Mouse (Mus musculus): ENCODE results near the gene Hist1h2be.
A peak's percentile ranks its signal among the peaks of the same experiment; 100 is the strongest.

Hist1h2be gene

DNA sequence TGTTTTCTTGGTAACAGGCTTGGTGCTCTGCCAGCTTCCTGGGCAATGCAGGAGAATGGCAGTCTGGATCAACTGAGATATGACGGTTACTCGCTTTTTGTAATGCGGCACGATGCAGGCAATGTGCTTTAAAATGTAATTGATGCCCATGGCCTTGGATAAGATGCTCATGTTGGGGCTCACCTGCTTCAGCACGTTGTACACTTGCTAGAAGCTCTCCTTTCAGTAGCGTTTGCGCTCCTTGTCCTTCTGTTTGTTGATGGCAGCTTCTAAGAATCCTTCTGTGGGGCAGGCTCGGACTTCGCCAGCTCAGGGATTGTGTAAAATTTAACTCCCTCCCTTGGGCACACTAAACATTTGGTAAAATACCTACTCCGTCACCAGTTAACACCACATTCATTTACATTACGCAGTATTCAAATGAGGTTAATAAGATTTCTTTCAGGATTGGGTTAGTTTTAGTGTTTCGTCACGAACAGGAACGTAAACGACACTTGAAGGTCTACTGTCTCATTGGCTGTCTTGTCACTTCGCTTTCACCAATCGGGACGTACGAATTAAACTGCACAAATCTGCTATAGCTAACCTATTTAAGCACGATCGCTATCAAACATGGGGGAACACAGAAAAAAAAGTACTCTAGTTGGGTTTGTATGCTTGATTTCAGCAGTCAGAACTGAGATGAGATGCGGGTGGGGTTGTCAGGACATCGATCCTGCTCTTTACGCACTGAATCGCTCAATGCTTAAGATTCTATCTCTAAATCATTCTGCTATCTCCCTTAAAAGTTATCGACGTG is at the start of gene Hist1h2be:
Hist1h2be (minus strand) TSS at position 392 of the 799 bp plus-strand sequence.
- DNase-seq (ENCODE audit: inconsistent age in 2 of 2, low spot score in 1 of 2) = peak; percentile 73 to 94

GRCm38 (mm10) chr13:23662536-23662935 is 41.6 kb upstream of the Hist1h2be start:
- DNase-seq (ENCODE audit: inconsistent age in 2 of 2, low spot score in 1 of 2) = no peak

GRCm38 (mm10) chr13:23659636-23660366 is 38.9 kb upstream of the Hist1h2be start:
- no peak for DNase-seq (ENCODE audit: inconsistent age in 2 of 2, low spot score in 1 of 2)

GRCm38 (mm10) chr13:23630653-23631052 is 9.7 kb upstream of the Hist1h2be start:
- no peak for DNase-seq (ENCODE audit: inconsistent age in 2 of 2, low spot score in 1 of 2)

GRCm38 (mm10) chr13:23622861-23623450 is 2.0 kb upstream of the Hist1h2be start:
- peak in 1 of 2 experiments; percentile 65 for DNase-seq (ENCODE audit: inconsistent age in 2 of 2, low spot score in 1 of 2)

GRCm38 (mm10) chr13:23622175-23622671 is 1.3 kb upstream of the Hist1h2be start, which contains the start of gene Hist1h1e:
TSS of gene Hist1h1e (minus strand) at chr13:23622558.
- DNase-seq (ENCODE audit: inconsistent age in 2 of 2, low spot score in 1 of 2) = peak; percentile 92 to 98

DNA sequence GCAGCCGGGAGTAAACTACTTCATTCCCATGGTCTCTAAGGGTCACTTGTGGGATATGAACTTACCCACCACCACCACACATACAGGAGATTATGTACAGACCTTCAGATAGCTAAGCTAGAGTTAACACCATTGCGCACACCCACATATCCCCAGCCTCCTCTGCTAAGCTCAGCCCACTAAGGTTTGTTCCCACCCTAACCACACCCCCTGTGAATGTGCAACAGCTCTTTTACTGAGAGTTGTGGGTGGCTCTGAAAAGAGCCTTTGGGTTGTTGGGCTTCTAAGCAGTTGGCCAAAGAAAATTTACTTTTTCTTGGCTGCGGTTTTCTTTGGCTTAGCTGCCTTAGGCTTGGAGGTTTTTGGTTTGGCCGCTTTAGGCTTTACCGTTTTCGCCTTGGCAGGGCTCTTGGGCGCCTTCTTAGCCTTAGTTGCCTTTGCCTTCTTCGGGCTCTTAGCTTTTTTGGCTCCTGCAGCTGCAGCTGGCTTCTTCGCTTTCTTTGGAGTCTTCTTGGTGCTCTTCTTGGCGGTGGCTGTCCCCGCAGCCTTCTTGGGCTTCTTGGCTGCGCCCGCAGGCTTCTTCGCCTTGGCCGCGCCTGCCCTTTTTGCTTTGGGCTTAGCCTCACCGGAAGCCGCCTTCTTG is 729 bp upstream of the Hist1h2be start:
- DNase-seq (ENCODE audit: inconsistent age in 2 of 2, low spot score in 1 of 2) = peak; percentile 83 to 92

DNA sequence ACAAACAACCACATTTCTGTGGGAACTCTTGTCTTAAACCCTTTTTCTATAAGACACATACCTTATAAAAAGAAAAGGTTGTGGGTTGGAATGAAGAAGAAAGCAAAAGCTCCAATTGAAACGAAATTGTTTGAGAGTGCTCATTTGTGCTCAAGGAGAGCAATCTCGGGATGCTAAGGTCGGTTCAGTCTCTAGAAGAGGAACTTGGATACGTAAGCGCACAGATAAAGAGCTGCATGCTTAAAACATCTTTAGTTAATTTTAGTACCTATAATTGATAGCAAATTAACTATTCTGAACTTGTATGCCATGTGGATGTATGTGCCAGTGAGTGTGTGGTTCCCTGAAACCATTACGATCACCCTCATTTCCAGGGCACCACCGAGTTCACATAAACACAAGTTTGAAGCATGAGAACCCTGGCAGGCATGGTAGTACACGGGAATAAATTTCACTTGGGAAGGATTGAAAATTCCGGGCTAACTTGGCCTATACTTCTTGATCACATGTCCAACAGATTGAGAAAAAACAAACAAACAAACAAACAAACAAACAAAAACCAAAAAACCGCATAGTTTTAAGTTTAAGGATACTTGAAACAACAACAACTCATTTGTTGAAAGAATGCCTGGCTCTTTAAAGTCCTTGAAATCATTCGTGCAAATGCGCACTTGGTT is 730 bp downstream of the Hist1h2be start:
- no peak for DNase-seq (ENCODE audit: inconsistent age in 2 of 2, low spot score in 1 of 2)

GRCm38 (mm10) chr13:23611638-23612037 is 9.3 kb downstream of the Hist1h2be start:
- DNase-seq (ENCODE audit: inconsistent age in 2 of 2, low spot score in 1 of 2) = no peak

DNA sequence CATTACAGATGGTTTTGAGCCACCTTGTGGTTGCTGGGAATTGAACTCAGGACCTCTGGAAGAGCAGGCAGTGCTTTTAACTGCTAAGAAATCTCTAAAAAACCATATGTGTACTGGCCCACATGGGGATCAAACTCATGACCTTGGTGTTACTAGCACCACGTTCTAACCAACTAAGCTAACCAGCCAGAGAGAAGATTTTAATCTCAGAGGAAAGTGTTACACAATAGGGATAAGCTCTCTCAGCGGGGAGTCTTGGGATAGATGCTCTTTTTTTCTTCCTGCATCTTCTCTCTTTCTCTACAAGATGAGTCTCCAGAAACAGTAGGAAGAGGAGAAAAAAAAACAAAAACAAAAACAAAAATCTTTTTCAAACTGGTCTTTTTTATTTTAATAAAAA is 10.5 kb downstream of the Hist1h2be start:
- no peak for DNase-seq (ENCODE audit: inconsistent age in 2 of 2, low spot score in 1 of 2)

DNA sequence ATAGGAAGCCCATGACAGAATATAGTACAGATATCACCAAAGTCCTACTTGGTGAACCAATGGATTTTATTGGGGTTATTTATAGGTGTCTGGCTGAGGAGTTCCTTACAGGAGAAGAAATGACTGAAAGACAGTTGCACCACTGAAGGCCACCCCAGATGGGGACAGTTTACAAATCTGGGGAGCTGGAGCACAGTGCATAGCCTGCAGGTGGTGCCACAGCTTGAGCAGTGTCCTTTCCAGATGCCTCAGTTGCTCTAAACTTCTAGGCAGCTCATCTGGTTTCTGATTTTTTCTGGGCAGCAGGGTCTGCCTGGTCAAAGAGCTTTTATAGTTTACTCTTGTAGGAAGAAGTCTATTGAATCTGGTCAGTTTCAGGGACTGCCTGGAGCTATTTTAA is 11.1 kb downstream of the Hist1h2be start:
- DNase-seq (ENCODE audit: inconsistent age in 2 of 2, low spot score in 1 of 2) = no peak

GRCm38 (mm10) chr13:23609209-23609608 is 11.7 kb downstream of the Hist1h2be start:
- peak; percentile 15 to 68 for DNase-seq (ENCODE audit: inconsistent age in 2 of 2, low spot score in 1 of 2)

- no peak for DNase-seq (ENCODE audit: inconsistent age in 2 of 2, low spot score in 1 of 2)
These were observed 15.9 kb downstream of the Hist1h2be start for GRCm38 (mm10) chr13:23605052-23605451.

DNA sequence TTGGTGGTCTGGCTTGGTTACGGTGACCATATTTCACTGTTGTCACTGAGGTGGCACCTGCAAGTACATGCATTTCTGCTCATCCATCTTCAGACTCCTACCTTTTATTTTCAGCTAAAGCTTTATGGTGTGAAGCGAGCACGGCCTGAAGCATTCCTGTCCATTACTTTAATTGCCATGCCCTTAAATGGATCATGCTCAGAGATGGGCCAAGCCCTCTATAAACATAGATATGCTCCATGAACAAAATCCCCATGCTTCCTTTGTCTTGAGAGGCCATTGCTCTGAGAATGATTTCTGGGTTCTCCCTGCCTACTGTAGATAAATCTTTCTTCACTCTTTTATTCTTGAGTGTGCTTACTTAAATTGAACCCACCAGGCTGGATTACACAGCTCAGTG is 16.5 kb downstream of the Hist1h2be start:
- no peak for DNase-seq (ENCODE audit: inconsistent age in 2 of 2, low spot score in 1 of 2)

DNA sequence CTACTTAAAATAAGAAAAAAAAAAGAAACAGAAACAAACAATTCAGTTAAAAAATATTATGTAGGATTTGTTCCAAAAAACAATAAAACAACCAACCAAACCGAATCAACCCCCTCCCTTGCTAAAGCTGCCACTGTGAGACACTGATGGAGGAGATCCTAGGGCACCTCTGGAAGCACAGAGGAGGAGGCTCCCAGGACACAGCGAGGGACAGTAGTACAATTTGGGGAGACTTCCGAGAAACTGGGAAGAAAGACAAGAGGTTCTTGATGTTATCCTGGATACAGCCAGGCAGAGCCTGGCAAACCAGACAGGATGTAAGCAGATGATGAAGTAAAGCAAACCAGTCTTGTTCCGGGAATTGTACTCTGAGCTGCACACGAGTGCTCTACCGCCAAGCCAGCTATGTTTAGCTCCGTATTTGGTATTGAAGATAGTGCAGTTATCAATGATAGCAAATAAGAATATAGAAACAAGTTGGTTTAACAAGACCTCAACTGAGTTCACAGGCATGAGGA is 17.7 kb downstream of the Hist1h2be start:
- no peak for DNase-seq (ENCODE audit: inconsistent age in 2 of 2, low spot score in 1 of 2)

DNA sequence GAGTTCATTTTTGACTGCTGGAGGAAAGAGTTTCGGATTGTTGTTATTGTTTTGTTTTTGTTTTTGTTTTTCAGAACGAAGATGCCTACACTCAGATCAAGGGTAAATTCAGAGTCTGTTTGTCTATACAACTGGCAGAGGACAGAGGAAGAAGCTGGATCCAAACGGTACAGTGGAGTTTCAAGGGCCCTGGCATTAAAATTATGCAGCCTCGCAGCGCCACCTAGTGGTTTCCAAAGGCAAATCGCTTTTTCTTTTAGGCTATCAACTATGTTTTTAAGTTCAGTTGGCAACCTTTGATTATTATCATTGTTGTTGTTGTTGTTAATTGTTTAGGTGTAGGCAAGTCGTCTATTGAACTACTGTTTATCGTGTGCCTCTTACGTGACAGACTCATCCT is 23.0 kb downstream of the Hist1h2be start:
- peak; percentile 77 to 93 for DNase-seq (ENCODE audit: inconsistent age in 2 of 2, low spot score in 1 of 2)

DNA sequence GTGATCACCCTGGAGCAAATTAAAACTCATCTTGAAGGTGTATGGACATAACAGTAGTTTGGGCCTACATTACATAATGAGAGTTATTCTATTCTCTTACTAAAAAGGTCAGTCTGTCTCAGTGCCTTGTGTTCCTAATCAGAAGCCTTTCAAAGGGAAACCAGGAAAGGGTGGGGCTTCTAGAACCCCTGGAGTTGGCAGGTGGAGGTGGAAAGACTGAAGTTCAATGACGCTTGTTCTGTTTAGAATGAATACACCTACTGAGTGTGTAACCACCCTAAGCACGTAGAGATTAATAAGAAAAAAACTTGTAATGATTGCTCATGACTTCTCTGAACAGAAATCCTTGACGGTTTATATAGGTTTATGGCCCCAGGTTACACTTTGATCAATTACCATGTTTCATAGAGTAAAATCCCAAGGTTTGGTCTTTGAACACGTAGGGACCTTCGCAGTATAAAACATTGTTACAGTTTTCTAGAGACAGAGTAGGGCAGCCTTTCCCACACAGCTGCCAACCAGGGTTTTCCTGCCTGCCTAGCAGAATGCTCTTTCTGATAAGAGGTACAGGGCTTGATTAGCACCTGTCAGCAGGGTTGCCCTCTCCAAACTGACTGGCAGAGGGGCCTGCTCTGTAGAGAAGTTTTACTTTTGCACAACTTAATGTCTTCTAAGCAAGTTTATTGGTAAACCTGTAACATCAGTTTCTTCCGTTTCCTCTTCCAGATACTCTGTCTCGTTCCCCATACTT is 25.1 kb downstream of the Hist1h2be start:
- no peak for DNase-seq (ENCODE audit: inconsistent age in 2 of 2, low spot score in 1 of 2)

DNA sequence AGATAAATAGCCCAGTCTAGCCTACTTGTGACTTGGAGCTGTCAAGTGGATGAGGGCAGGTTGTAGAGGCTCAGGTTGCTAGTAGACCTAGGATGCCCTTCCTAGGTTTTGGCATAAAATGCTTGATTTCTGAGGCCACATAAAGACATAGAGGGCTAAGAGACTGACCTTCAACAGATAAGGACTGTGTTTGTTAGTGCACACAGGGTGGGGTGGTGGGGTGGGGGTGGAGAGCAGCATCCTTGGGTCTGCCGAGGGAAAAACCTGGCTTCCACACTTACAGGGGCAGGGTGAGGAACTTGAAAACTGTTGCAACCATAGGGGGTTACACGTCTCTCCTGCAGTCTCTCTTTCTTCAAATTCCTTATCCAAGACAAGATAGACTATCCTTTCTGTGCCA is 25.7 kb downstream of the Hist1h2be start:
- DNase-seq (ENCODE audit: inconsistent age in 2 of 2, low spot score in 1 of 2) = no peak

DNA sequence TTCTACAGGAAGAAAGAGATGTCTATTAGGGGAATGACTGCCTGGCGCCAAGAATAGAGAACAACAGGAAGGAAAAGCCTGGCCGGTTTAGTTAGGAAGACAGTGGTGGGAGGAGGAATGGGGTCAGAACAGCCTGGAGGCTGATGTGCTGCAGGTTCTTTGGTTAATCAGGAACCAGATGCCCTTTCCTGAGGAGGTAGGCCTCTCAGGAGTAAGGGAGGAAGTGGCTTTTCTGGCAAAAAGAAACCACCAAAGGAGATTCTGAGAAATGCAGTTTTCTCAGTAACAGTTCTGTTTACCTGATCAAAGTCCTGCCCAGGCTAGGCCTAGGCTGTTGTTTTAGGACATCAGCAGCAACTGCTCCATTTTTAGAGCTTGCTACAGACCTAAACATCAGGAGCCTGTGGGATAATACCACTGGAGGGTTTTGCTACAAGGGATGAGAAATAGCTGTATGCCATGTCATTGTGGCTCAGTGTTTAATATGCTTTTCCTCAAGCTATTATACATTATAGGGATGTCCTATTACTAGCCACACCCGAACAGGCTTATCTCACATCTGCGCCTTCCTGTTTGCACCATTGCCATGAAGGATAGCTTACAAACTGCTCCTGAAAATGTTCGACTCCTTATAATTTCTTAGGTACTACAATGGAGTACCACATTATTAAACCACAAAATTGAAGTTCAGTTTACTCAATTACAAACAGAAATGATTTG is 27.7 kb downstream of the Hist1h2be start:
- no peak for DNase-seq (ENCODE audit: inconsistent age in 2 of 2, low spot score in 1 of 2)

Measured in adrenal gland, adult (tissue).